Mouse (Mus musculus) lung, embryonic 15.5 days (tissue): ENCODE results near the gene Prl3d3. TPM values are rescaled to one million over a fixed set of nuclear protein-coding genes. Genes with fewer than 3 reads are reported as not detected.
"Not testable (repeated sequence)": the region's sequence is repeated elsewhere in the genome, so short reads cannot be mapped to it uniquely, and the experiment has no call there.

ENCODE experiments used
- ATAC-seq: fragments of 200-750 bp; cut with Nextera tagmentation; 2 replicates; pipeline ENCODE4 v1.8.0; 2017; ENCODE audit warnings: moderate number of reproducible peaks, borderline replicate concordance; ENCODE audit not compliant: low FRiP score, low TSS enrichment; ENCODE audit errors: extremely low read depth
- H3K27ac ChIP-seq: fragments of 300-500 bp; sonication (generic); 2 replicates; pipeline ENCODE4 v1.5.1; 2015; ENCODE audit warnings: moderate library complexity, mild to moderate bottlenecking, inconsistent platforms
- H3K27me3 ChIP-seq: fragments of 300-500 bp; sonication (generic); 2 replicates; pipeline ENCODE4 v1.6.1; 2015; ENCODE audit warnings: inconsistent platforms
- H3K36me3 ChIP-seq: fragments of 300-500 bp; sonication (generic); 2 replicates; pipeline ENCODE4 v1.6.1; 2015; ENCODE audit warnings: inconsistent platforms
- H3K4me1 ChIP-seq: fragments of 300-500 bp; sonication (generic); 2 replicates; pipeline ENCODE4 v1.6.1; 2015; ENCODE audit warnings: inconsistent platforms
- H3K4me2 ChIP-seq: fragments of 300-500 bp; sonication (generic); 2 replicates; pipeline ENCODE4 v1.6.1; 2015; ENCODE audit warnings: inconsistent platforms, mild to moderate bottlenecking, moderate library complexity
- H3K4me3 ChIP-seq: fragments of 300-500 bp; sonication (generic); 2 replicates; pipeline ENCODE4 v1.5.1; 2015; ENCODE audit warnings: mild to moderate bottlenecking, inconsistent platforms
- H3K9ac ChIP-seq: fragments of 300-500 bp; sonication (generic); 2 replicates; pipeline ENCODE4 v1.6.1; 2015; ENCODE audit warnings: inconsistent platforms
- H3K9me3 ChIP-seq: fragments of 300-500 bp; sonication (generic); 2 replicates; pipeline ENCODE4 v1.6.1; 2016; ENCODE audit warnings: inconsistent platforms
- WGBS: fragments of 180-500 bp; shearing (Covaris S2); methylation state at CpG from one replicate; pipeline ENCODE4 v1.1.7; 2015; 5-methylcytosine and 5-hydroxymethylcytosine counted together
- polyA plus RNA-seq: library from polyadenylated mRNA; unstranded; fragments of >200 nt; fragmentation: Nextera tagmentation; extraction: Ambion mirVana; gene quantifications from 2 replicates; pipeline ENCODE4 v1.2.1, GENCODE M21; 2015

Gene Prl3d3
- not detected in 2 replicates for polyA plus RNA-seq

DNA sequence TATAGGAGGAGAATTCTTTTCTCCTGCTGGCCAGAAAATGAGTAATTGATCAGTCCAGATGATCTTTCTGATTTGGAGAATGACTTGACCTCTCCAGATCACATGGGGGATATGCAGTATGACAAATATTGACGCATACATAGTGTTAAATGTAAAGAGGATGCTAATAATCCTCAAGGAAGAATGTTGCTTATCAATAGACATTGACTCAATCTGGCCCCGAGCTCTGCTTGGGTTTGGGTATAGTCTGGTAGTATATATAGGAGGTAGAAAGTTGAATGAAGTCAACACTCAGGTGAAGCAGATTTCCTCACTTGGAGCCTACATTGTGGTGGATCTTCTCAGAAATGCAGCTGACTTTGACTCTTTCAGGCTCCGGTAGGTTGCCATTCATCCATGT lies at the start of gene Prl3d3:
Gene Prl3d3 (plus strand): TSS at position 301 of the 400 bp plus-strand sequence.
- not testable (repeated sequence) for H3K27me3 ChIP-seq, H3K4me3 ChIP-seq, H3K4me2 ChIP-seq, H3K9me3 ChIP-seq, H3K27ac ChIP-seq, ATAC-seq, H3K9ac ChIP-seq, H3K36me3 ChIP-seq, H3K4me1 ChIP-seq
- WGBS: 97% methylated on average over 3 of the region's 3 CpGs

GRCm38 (mm10) chr13:27121398-27121797 lies 35.2 kb upstream of the Prl3d3 start, which contains the start of gene Prl3d2:
TSS of gene Prl3d2 (plus strand) at chr13:27121698.
- ATAC-seq, H3K27me3 ChIP-seq, H3K9ac ChIP-seq, H3K4me1 ChIP-seq, H3K4me3 ChIP-seq, H3K4me2 ChIP-seq, H3K9me3 ChIP-seq, H3K36me3 ChIP-seq, H3K27ac ChIP-seq: not testable (repeated sequence)
- WGBS: 75% methylated on average over 4 of the region's 4 CpGs

- Histone ChIP-seq H3K36me3 (no peaks in the 10 kb centered on the region), H3K4me3 (no peak overlapping the region), H3K4me2 (no peak overlapping the region), H3K4me1 (no peaks in the 10 kb centered on the region), H3K9me3 (no peaks in the 10 kb centered on the region), H3K9ac (no peak overlapping the region), H3K27ac (no peak overlapping the region), H3K27me3 (no peaks in the 10 kb centered on the region)
- no peak for ATAC-seq
- WGBS: 60% methylated on average over 1 of the region's 1 CpGs
These were observed 8.3 kb upstream of the Prl3d3 start for GRCm38 (mm10) chr13:27148264-27148663.

DNA sequence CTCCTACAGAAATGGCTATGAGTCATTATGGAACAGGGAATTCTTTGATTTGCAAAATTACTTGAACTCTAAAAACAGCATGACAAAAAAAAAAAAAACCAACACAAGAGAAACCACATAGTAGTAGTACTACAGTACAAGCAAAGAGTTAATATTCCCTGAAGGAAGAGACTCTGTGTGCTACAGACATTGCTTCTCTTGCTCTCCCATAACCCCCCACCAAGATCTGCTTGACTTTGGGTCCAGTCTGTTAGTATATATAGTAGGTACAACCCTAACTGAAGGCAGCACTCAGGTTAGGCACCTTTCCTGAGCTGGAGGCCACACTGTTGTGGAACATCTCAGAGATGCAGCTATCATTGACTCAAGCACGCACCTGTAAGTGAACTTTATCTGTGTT lies 39.8 kb downstream of the Prl3d3 start, which contains the start of gene Prl3c1:
Gene Prl3c1 (plus strand): TSS at position 301 of the 400 bp plus-strand sequence.
- no peak within 1 kb of the TSS for H3K4me3 ChIP-seq
- H3K27ac ChIP-seq: no peak within 1 kb of the TSS
- no peaks in the 10 kb centered on the region for H3K36me3 ChIP-seq
- no peak within 1 kb of the TSS for H3K4me2 ChIP-seq
- 71% methylated on average over 1 of the region's 1 CpGs for WGBS
- H3K27me3 ChIP-seq: no peaks in the 10 kb centered on the region
- no peaks in the 10 kb centered on the region for H3K9me3 ChIP-seq
- no peak within 1 kb of the TSS for H3K9ac ChIP-seq
- H3K4me1 ChIP-seq: no peaks in the 10 kb centered on the region
- no peak for ATAC-seq

Other genes starting within 250 kb of the Prl3d3 start
- gene Prl, start 99.2 kb upstream of the Prl3d3 start, polyA plus RNA-seq: not detected in 2 replicates
- gene Prl3d1, start 62.6 kb upstream of the Prl3d3 start, polyA plus RNA-seq: not detected in 2 replicates
- gene Prl3d2, start 35.1 kb upstream of the Prl3d3 start, polyA plus RNA-seq: not detected in 2 replicates
- gene Prl3c1, start 39.9 kb downstream of the Prl3d3 start, polyA plus RNA-seq: not detected in 2 replicates
- gene Prl3b1, start 85.1 kb downstream of the Prl3d3 start, polyA plus RNA-seq: not detected in 2 replicates
- not detected in 2 replicates for gene Prl3a1, start 102.6 kb downstream of the Prl3d3 start, polyA plus RNA-seq
- gene Prl6a1, start 155.8 kb downstream of the Prl3d3 start, polyA plus RNA-seq: not detected in 2 replicates
- gene Prl8a2, start 188.9 kb downstream of the Prl3d3 start, polyA plus RNA-seq: not detected in 2 replicates
- not detected in 2 replicates for gene Prl2b1, start 234.1 kb downstream of the Prl3d3 start, polyA plus RNA-seq